Mouse (Mus musculus) forebrain, embryonic 11.5 days (tissue): ENCODE results near the gene Vim. TPM values are rescaled to one million over a fixed set of nuclear protein-coding genes. Genes with fewer than 3 reads are reported as not detected.

Experiments used
- ATAC-seq: fragments of 200-750 bp; cut with Nextera tagmentation; replicated peaks from 2 replicates; pipeline ENCODE4 v1.8.0; 2017; ENCODE audit warnings: moderate TSS enrichment; ENCODE audit not compliant: low FRiP score
- DNase-seq: peaks from one replicate; pipeline ENCODE4 v3.0.0-alpha.2; 2017; ENCODE audit warnings: low spot score
- H3K27ac ChIP-seq: fragments of 300-500 bp; sonication (generic); 2 replicates; pipeline ENCODE4 v1.5.1; 2014; ENCODE audit warnings: low read depth, low read length
- H3K27me3 ChIP-seq: fragments of 300-500 bp; sonication (generic); 2 replicates; pipeline ENCODE4 v1.6.1; 2014; ENCODE audit warnings: mild to moderate bottlenecking, low read length, mixed read lengths; ENCODE audit not compliant: control insufficient read depth, insufficient read depth
- H3K36me3 ChIP-seq: fragments of 300-500 bp; sonication (generic); 2 replicates; pipeline ENCODE4 v1.6.1; 2014; ENCODE audit warnings: mild to moderate bottlenecking, low read length, moderate library complexity, mixed read lengths; ENCODE audit not compliant: control insufficient read depth, insufficient read depth
- H3K4me1 ChIP-seq: fragments of 300-500 bp; sonication (generic); replicated peaks from 2 replicates; pipeline ENCODE4 v1.6.1; 2014; ENCODE audit warnings: low read length, mixed read lengths; ENCODE audit not compliant: control insufficient read depth, insufficient read depth
- H3K4me2 ChIP-seq: fragments of 300-500 bp; sonication (generic); 2 replicates; pipeline ENCODE4 v1.6.1; 2014; ENCODE audit warnings: low read depth, mild to moderate bottlenecking, low read length, moderate library complexity, mixed read lengths; ENCODE audit not compliant: severe bottlenecking
- H3K4me3 ChIP-seq: fragments of 300-500 bp; sonication (generic); 2 replicates; pipeline ENCODE4 v1.5.1; 2014; ENCODE audit warnings: low read depth, low read length
- H3K9ac ChIP-seq: fragments of 300-500 bp; sonication (generic); 2 replicates; pipeline ENCODE4 v1.6.1; 2014; ENCODE audit warnings: low read length
- H3K9me3 ChIP-seq: fragments of 300-500 bp; sonication (generic); 2 replicates; pipeline ENCODE4 v1.6.1; 2016; ENCODE audit warnings: low read length, mixed read lengths; ENCODE audit not compliant: control insufficient read depth
- WGBS: fragments of 180-500 bp; shearing (Covaris S2); extraction: QIAGEN DNeasy Blood & Tissue Kit; methylation state at CpG from one replicate; pipeline ENCODE4 v1.1.7; 2014; 5-methylcytosine and 5-hydroxymethylcytosine counted together
- polyA plus RNA-seq: library from polyadenylated mRNA; unstranded; fragments of >200 nt; fragmentation: Nextera tagmentation; extraction: Ambion mirVana; gene quantifications from 2 replicates; pipeline ENCODE4 v1.2.1, GENCODE M21; 2014

Gene Vim
- polyA plus RNA-seq, result 1,259 and 1,264 TPM in 2 replicates

DNA sequence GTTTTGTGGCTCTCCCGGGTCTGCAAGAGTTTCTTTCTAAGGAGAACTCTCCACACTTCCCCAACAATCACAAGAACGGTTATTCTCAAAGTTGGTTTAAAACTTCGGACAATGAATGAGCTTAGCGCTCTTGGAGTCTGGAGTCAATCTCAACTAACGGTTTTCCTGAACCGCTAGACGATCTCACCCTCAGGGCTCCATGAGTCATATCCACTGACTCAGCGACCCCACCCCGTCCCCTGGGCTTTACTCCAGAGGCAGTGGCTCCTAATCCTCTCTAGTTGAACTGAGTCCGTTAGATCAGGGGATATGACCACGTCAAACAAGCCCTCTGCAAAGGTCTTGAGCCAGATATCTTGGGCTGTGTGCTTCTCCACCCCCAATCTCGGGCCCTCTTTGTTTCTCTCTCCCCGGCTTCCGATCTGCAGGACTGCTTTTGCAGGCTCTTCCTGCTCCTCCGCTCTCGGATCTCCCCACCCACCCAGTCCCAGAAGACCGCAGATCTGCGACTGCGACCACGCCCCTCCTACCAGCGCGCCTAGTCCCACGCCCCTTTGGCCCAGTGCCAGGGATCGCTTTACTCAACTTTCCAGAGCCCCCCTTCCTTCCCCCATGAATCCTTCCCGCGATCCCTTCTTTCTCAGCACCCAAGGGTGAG lies at the start of gene Vim:
TSS of gene Vim (plus strand) at position 520 of the 658 bp plus-strand sequence.
- peaks cover 12% of the 10 kb centered on the region; the same call in 1 of the 2 replicates for H3K4me1 ChIP-seq
- DNase-seq, result peak; percentile 98
- H3K27me3 ChIP-seq, result no peaks in the 10 kb centered on the region
- H3K9me3 ChIP-seq, result no peaks in the 10 kb centered on the region
- peak; percentile 87 for ATAC-seq
- peak within 1 kb of the TSS; percentile 95 for H3K9ac ChIP-seq
- under 1% methylated on average over 26 of the region's 26 CpGs for WGBS
- H3K36me3 ChIP-seq, result peaks cover 11% of the 10 kb centered on the region
- peak within 1 kb of the TSS; percentile 94 for H3K4me3 ChIP-seq
- H3K4me2 ChIP-seq, result peak within 1 kb of the TSS; percentile 68
- H3K27ac ChIP-seq, result peak within 1 kb of the TSS; percentile 98

DNA sequence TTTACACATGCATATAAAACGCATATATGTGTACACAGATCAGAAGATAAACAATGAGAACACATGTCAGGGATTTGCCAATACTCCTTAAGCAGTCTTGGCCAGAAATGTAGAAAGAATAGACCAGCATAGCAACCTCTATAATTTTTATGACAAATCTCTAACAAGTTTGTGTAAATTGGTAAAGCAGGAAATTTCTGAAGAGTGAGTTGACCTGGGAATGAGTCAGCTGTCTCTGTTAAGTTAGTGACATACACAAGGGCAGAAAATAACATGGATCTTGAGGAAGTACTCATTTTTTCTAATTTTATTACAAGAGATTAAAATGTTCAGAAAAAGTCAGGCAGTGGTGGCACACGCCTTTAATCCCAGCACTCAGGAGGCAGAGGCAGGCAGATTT lies 47.5 kb upstream of the Vim start:
- Histone ChIP-seq H3K9ac (no peak overlapping the region), H3K9me3 (no peaks in the 10 kb centered on the region), H3K27me3 (no peaks in the 10 kb centered on the region), H3K27ac (no peak overlapping the region), H3K36me3 (no peaks in the 10 kb centered on the region), H3K4me3 (no peak overlapping the region), H3K4me2 (no peak overlapping the region), H3K4me1 (peaks cover 2% of the 10 kb centered on the region; the same call in 1 of the 2 replicates)
- no peak for ATAC-seq
- WGBS, result 95% methylated on average over 2 of the region's 2 CpGs
- no peak for DNase-seq

DNA sequence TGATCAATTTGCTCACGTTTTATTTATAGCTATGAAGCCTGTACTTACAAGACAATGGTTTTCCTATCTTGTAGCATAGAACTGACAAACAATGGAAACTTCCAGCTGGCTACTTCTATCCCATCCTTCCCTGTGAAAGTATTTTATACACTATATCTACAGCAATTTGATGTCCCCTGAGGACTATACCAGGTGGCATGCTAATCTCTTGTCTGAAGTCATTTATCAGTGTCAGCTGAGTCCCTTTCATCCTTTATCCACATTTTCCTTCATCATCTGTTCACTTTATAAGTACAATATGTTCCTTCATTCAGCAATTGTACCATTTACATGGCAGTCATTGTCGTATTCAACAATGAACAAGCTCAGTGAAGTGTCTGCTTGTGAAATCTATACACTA lies 46.6 kb upstream of the Vim start:
- Histone ChIP-seq H3K4me2 (no peak overlapping the region), H3K27me3 (no peaks in the 10 kb centered on the region), H3K36me3 (no peaks in the 10 kb centered on the region), H3K9me3 (no peaks in the 10 kb centered on the region), H3K27ac (no peak overlapping the region), H3K4me1 (peaks cover 2% of the 10 kb centered on the region; the same call in 1 of the 2 replicates), H3K4me3 (no peak overlapping the region), H3K9ac (no peak overlapping the region)
- WGBS, result 65% methylated on average over 2 of the region's 2 CpGs
- no peak for DNase-seq
- ATAC-seq, result no peak

DNA sequence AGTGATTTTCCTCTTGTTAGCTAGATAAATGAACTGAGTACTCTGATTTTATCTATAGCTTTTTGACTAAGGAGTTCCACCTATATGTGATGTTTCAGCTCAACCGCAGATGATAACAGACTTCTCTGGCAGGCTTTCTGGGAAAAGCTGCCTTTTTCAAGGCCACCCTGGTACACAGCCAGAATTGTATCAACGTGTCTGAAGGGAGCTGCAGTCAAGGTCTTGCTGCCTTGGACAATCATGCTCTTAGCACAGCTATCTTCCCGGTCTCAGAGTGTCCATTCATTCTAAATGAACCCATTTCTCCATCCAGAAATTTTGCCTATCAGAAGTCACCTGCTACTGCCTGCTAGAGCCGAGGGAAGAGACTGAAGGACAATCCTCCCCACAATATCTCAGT lies 46.2 kb upstream of the Vim start:
- no peak overlapping the region for H3K4me2 ChIP-seq
- no peak overlapping the region for H3K4me3 ChIP-seq
- H3K27me3 ChIP-seq, result no peaks in the 10 kb centered on the region
- no peak for DNase-seq
- 83% methylated on average over 4 of the region's 4 CpGs for WGBS
- no peaks in the 10 kb centered on the region for H3K36me3 ChIP-seq
- H3K4me1 ChIP-seq, result peaks cover 2% of the 10 kb centered on the region; the same call in 1 of the 2 replicates
- H3K9me3 ChIP-seq, result no peaks in the 10 kb centered on the region
- no peak overlapping the region for H3K27ac ChIP-seq
- no peak overlapping the region for H3K9ac ChIP-seq
- ATAC-seq, result no peak

DNA sequence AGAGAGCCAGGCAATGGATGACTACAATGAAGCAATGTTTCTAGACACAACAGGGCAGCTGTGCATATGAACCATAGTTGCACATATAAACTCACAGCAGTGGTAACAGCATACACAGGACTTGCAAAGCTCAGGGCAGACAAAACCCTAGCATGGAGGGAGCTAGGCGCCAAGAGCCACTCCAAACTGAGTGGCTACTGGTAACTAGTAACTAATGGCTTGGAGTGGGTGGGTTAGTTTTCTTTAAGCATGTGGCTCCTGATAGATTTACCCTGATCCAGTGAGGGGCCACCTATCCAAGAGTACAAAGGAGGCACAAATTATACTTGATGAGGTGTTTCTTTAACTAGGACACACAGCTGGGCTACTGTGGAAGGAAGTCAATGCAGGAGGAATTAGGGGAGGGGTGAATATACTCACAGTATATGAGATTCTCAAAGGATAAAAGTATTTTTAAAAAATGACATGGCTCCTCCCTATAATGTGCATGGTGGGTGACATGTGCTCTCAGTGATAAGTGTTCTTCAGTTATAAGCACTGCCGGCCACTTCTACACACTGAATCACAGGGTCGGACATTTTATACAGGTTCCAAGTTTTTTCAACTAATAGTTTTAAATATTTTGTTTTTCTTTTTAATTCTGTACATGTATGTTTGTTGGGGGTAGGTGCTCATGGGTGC lies 44.3 kb upstream of the Vim start:
- Histone ChIP-seq H3K9me3 (no peaks in the 10 kb centered on the region), H3K4me3 (no peak overlapping the region), H3K4me2 (no peak overlapping the region), H3K9ac (no peak overlapping the region), H3K4me1 (no peaks in the 10 kb centered on the region), H3K36me3 (no peaks in the 10 kb centered on the region), H3K27me3 (no peaks in the 10 kb centered on the region), H3K27ac (no peak overlapping the region)
- WGBS, result 97% methylated on average over 3 of the region's 3 CpGs
- DNase-seq, result no peak
- ATAC-seq, result no peak

DNA sequence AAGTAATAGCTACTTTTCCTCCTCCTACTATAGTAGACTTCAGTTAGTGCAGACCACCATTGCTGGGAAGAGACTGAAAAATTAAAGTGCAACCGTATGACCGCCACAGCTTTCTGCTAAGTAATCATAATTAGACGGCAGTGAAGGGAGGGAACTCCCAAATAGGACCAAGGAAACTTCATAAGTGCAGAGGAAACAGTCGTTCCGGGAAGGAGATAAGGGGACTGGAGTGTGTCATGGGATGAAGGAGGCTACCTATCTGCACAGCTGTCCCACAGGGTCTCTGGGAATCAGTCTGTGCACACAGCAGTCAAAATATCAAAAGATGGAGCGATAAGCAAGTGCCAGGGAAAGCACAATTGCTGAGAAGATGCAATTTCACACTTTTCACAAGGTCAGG lies 43.1 kb upstream of the Vim start:
- Histone ChIP-seq H3K9me3 (no peaks in the 10 kb centered on the region), H3K4me3 (no peak overlapping the region), H3K4me2 (no peak overlapping the region), H3K36me3 (no peaks in the 10 kb centered on the region), H3K27me3 (no peaks in the 10 kb centered on the region), H3K4me1 (no peaks in the 10 kb centered on the region), H3K27ac (no peak overlapping the region), H3K9ac (no peak overlapping the region)
- no peak for ATAC-seq
- WGBS, result 91% methylated on average over 6 of the region's 6 CpGs
- no peak for DNase-seq

DNA sequence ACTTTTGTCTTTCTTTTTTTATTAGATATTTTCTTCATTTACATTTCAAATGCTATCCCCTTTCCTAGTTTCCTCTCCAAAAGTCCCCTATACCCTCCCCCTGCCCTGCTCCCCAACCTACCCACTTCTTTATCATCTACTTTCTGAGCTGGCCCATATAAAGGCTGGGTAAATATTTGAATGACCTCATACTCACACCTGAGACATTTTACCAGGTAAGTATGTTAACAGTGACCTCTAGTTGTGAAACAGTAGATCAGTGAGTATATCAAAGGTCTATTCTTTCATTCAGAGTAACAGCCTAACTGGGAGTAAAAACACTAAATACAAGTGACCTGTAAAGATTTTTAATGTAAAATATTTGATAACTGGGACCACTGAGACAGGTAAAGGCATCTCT lies 37.0 kb upstream of the Vim start:
- Histone ChIP-seq H3K27me3 (no peaks in the 10 kb centered on the region), H3K4me2 (no peak overlapping the region), H3K4me1 (no peaks in the 10 kb centered on the region), H3K36me3 (no peaks in the 10 kb centered on the region), H3K9me3 (no peaks in the 10 kb centered on the region), H3K4me3 (no peak overlapping the region), H3K27ac (no peak overlapping the region), H3K9ac (no peak overlapping the region)
- DNase-seq (no peak), ATAC-seq (no peak)

DNA sequence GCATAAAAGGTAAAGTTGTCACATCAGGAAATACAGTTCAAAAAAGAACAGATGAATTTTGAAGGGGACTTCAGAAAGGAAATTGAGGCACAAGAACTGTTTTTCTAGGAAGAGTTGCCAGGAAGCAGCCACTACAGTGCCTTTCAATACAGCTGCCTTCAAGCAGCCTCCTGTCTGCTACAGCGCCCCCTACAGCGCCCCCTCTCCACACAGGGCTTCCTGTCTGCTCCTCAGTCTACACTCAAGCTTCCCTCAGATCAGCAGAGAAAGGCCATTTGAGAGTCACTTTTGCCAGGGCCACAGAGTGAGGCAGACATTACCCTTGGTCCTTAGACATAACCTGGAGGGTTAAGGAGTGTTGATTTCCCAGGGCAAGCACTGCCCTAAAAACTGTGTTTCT lies 36.0 kb upstream of the Vim start:
- Histone ChIP-seq H3K27ac (no peak overlapping the region), H3K4me2 (no peak overlapping the region), H3K36me3 (no peaks in the 10 kb centered on the region), H3K9me3 (no peaks in the 10 kb centered on the region), H3K4me3 (no peak overlapping the region), H3K4me1 (no peaks in the 10 kb centered on the region), H3K27me3 (no peaks in the 10 kb centered on the region), H3K9ac (no peak overlapping the region)
- peak; percentile 55 for DNase-seq
- no peak for ATAC-seq
- WGBS, result 26% methylated on average over 2 of the region's 2 CpGs

DNA sequence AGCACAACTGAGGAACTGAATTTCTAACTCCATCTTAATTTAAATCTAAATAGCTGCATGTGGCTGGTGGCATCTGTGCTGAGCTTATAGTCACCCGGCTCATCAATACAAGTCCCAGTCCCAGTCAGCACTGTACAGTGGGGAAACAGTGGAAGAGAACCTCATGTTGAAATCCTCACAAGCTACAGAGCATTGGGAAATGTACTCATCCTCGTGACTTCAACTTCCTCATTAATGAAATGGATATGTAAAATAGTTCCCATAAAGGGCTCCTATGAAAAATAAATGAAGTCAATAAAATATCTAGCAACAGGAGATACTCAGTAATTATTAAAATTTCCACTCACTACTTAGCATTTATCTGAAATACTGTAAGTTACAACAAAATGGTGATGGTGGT lies 35.5 kb upstream of the Vim start:
- 88% methylated on average over 2 of the region's 2 CpGs for WGBS
- H3K4me2 ChIP-seq, result no peak overlapping the region
- no peak for ATAC-seq

More for the DNA sequence above, 35.5 kb upstream of the Vim start:
- no peaks in the 10 kb centered on the region for H3K4me1 ChIP-seq
- H3K9ac ChIP-seq, result no peak overlapping the region
- H3K27ac ChIP-seq, result no peak overlapping the region
- no peaks in the 10 kb centered on the region for H3K27me3 ChIP-seq
- H3K4me3 ChIP-seq, result no peak overlapping the region
- H3K9me3 ChIP-seq, result no peaks in the 10 kb centered on the region
- H3K36me3 ChIP-seq, result no peaks in the 10 kb centered on the region
- no peak for DNase-seq
